Mouse (Mus musculus) heart, embryonic 12.5 days (tissue): Measurements from ENCODE around the gene Il11. TPM values are rescaled to one million over a fixed set of nuclear protein-coding genes. Genes with fewer than 3 reads are reported as not detected.
"Not testable (repeated sequence)": the region's sequence is repeated elsewhere in the genome, so short reads cannot be mapped to it uniquely, and the experiment has no call there.

Experiments
- ATAC-seq: fragments of 200-750 bp; cut with Nextera tagmentation; 2 replicates; pipeline ENCODE4 v1.8.0; 2017; ENCODE audit warnings: moderate TSS enrichment, moderate library complexity; ENCODE audit not compliant: insufficient number of reproducible peaks, low FRiP score
- H3K27ac ChIP-seq: fragments of 300-500 bp; sonication (generic); 2 replicates; pipeline ENCODE4 v1.5.1; 2016; ENCODE audit warnings: mild to moderate bottlenecking, moderate library complexity; ENCODE audit not compliant: poor library complexity, severe bottlenecking
- H3K27me3 ChIP-seq: fragments of 300-500 bp; sonication (generic); replicated peaks from 2 replicates; pipeline ENCODE4 v1.6.1; 2016; ENCODE audit warnings: mild to moderate bottlenecking, moderate library complexity
- H3K36me3 ChIP-seq: fragments of 300-500 bp; sonication (generic); 2 replicates; pipeline ENCODE4 v1.6.1; 2016; ENCODE audit warnings: mild to moderate bottlenecking, moderate library complexity
- H3K4me1 ChIP-seq: fragments of 300-500 bp; sonication (generic); replicated peaks from 2 replicates; pipeline ENCODE4 v1.6.1; 2016; ENCODE audit warnings: mild to moderate bottlenecking
- H3K4me2 ChIP-seq: fragments of 300-500 bp; sonication (generic); 2 replicates; pipeline ENCODE4 v1.6.1; 2016; ENCODE audit warnings: mild to moderate bottlenecking, moderate library complexity
- H3K4me3 ChIP-seq: fragments of 300-500 bp; sonication (generic); 2 replicates; pipeline ENCODE4 v1.5.1; 2016; ENCODE audit warnings: mild to moderate bottlenecking
- H3K9ac ChIP-seq: fragments of 300-500 bp; sonication (generic); 2 replicates; pipeline ENCODE4 v1.6.1; 2016; ENCODE audit warnings: mild to moderate bottlenecking, moderate library complexity
- H3K9me3 ChIP-seq: fragments of 300-500 bp; sonication (generic); replicated peaks from 2 replicates; pipeline ENCODE4 v1.6.1; 2016; ENCODE audit warnings: mild to moderate bottlenecking, moderate library complexity
- WGBS: fragments of 180-500 bp; shearing (Covaris S2); methylation state at CpG from one replicate; pipeline ENCODE4 v1.1.7; 2016; 5-methylcytosine and 5-hydroxymethylcytosine counted together
- polyA plus RNA-seq: library from polyadenylated mRNA; unstranded; fragments of >200 nt; fragmentation: Nextera tagmentation; extraction: Ambion mirVana; gene quantifications from 2 replicates; pipeline ENCODE4 v1.2.1, GENCODE M21; 2016

Il11 gene
- polyA plus RNA-seq, 1 experiment from 2014 or later, result 0.28 TPM

DNA sequence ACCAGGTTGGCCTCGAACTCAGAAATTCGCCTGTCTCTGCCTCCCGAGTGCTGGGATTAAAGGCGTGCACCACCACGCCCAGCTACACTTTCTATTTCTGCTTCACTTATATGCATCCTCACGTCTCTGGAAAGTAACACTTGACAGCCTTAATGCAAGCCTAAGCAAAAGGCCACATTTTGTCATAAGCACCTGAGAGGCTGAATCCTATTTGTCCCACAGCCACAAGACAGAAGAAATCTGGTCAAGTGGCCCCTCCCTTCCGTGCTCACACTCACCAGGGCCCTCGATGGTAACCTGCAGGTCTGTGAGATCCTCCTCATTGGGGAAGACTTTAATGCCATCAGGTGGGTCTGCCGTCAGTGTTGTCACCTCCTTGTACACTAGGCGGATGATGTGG lies 28.5 kb upstream of the Il11 start:
- H3K36me3 ChIP-seq, result peaks cover 46% of the 10 kb centered on the region
- not testable (repeated sequence) for H3K27ac ChIP-seq, ATAC-seq, H3K9me3 ChIP-seq, H3K27me3 ChIP-seq
- H3K9ac ChIP-seq, result peak overlapping the region; percentile 100
- WGBS, result 35% methylated on average over 10 of the region's 10 CpGs
- H3K4me2 ChIP-seq, result peak overlapping the region; percentile 77
- peak overlapping the region; percentile 100 for H3K4me3 ChIP-seq
- H3K4me1 ChIP-seq, result peaks cover 29% of the 10 kb centered on the region

GRCm38 (mm10) chr7:4806716-4807115 lies 24.1 kb upstream of the Il11 start:
- no peak overlapping the region for H3K27ac ChIP-seq
- no peak overlapping the region for H3K9ac ChIP-seq
- H3K4me3 ChIP-seq, result no peak overlapping the region
- no peaks in the 10 kb centered on the region for H3K27me3 ChIP-seq
- ATAC-seq, result peak; percentile 74
- peaks cover 60% of the 10 kb centered on the region for H3K36me3 ChIP-seq
- peaks cover 23% of the 10 kb centered on the region for H3K4me1 ChIP-seq
- H3K4me2 ChIP-seq, result no peak overlapping the region
- 86% methylated on average over 7 of the region's 7 CpGs for WGBS
- H3K9me3 ChIP-seq, result no peaks in the 10 kb centered on the region

- peaks cover 33% of the 10 kb centered on the region for H3K36me3 ChIP-seq
- no peaks in the 10 kb centered on the region for H3K27me3 ChIP-seq
- no peak overlapping the region for H3K4me2 ChIP-seq
- H3K9me3 ChIP-seq, result no peaks in the 10 kb centered on the region
- H3K4me3 ChIP-seq, result no peak overlapping the region
- H3K4me1 ChIP-seq, result no peaks in the 10 kb centered on the region
- no peak overlapping the region for H3K27ac ChIP-seq
- no peak for ATAC-seq
- no peak overlapping the region for H3K9ac ChIP-seq
These were observed 19.6 kb upstream of the Il11 start for GRCm38 (mm10) chr7:4802247-4802646.

DNA sequence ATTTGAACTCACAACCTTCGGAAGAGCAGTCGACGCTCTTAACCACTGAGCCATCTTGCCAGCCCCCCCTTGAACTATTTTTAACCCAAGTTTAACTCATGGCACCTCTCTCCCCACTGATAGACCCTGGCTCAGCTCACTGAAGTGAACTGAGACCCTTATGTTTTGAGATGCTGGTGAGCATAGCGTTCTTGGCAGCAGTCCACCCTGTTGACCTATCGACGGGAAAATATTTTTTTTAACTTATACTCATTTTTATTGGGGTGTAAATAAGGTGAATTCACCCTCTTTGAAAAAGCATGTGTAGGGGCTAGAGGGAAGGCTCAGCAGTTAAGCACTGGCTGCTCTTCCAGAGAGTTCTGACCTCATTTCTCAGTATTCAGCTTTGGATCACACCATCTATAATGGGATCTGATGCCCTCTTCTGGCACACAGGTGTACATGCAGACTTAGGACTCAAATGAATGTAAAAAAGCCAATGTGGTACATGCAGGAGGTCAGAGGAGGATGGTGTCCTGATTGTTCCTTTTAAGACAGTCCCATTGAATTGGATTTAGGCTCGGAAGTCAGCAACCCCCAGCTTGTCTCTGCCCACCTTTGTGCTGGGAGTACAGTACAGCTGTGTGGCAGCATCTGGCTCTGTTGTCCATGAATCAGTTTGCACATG lies 13.2 kb upstream of the Il11 start:
- WGBS, result 75% methylated on average over 7 of the region's 7 CpGs
- H3K4me2 ChIP-seq, result no peak overlapping the region
- H3K27me3 ChIP-seq, result no peaks in the 10 kb centered on the region
- H3K4me3 ChIP-seq, result no peak overlapping the region
- peaks cover 13% of the 10 kb centered on the region for H3K4me1 ChIP-seq
- ATAC-seq, result no peak
- H3K9me3 ChIP-seq, result no peaks in the 10 kb centered on the region
- peaks cover 43% of the 10 kb centered on the region for H3K36me3 ChIP-seq
- H3K27ac ChIP-seq, result no peak overlapping the region
- 0 out of 2 replicates have a peak overlapping the region, but pooled peaks have one; percentile 30 for H3K9ac ChIP-seq

GRCm38 (mm10) chr7:4794631-4795168 lies 12.0 kb upstream of the Il11 start:
- 68% methylated on average over 3 of the region's 3 CpGs for WGBS
- Histone ChIP-seq H3K9me3 (no peaks in the 10 kb centered on the region), H3K27ac (no peak overlapping the region), H3K4me3 (peak overlapping the region; percentile 79), H3K36me3 (peaks cover 43% of the 10 kb centered on the region), H3K4me1 (peaks cover 13% of the 10 kb centered on the region), H3K4me2 (peak overlapping the region; percentile 95), H3K27me3 (no peaks in the 10 kb centered on the region), H3K9ac (peak overlapping the region; percentile 98)
- ATAC-seq, result no peak

DNA sequence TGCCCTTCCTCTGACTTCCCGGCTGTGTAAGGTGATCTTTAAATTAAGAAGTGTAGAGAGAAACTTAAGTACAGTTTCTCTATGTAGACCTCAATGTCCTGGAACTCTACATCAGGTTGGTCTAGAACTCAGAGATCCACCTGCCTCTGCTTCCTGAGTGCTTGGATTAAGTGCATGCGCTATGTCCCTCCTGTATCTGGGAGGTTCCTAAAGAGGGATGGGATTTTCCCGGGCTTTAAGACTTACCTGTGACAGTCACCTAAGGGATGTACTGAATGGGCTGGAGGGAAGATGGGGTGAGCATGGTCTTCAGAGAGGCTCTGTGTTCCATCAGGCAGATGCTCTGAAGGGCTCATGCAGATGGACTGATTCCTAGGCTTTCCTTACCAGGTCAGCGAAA lies 11.0 kb upstream of the Il11 start:
- Histone ChIP-seq H3K27ac (peak overlapping the region; percentile 94; the same call in 1 of the 2 replicates), H3K4me1 (peaks cover 13% of the 10 kb centered on the region), H3K9ac (peak overlapping the region; percentile 98), H3K27me3 (no peaks in the 10 kb centered on the region), H3K9me3 (no peaks in the 10 kb centered on the region), H3K4me3 (peak overlapping the region; percentile 79), H3K4me2 (peak overlapping the region; percentile 95), H3K36me3 (peaks cover 43% of the 10 kb centered on the region)
- 34% methylated on average over 4 of the region's 4 CpGs for WGBS
- ATAC-seq, result no peak

DNA sequence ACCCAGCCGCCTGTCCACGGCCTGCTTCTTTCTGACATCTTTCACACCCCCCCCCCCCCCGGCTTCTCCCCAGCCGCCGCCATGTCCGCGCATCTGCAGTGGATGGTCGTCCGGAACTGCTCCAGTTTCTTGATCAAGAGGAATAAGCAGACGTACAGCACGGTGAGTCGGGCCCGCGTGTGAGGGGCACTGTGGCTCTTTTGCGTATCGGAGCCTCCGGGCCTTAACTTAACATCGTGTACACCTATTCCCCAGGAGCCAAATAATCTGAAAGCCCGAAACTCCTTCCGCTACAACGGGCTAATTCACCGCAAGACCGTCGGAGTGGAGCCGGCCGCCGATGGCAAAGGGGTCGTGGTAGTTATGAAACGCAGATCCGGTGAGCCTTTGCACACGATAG lies 10.6 kb upstream of the Il11 start:
- peak overlapping the region; percentile 95 for H3K4me2 ChIP-seq
- H3K9ac ChIP-seq, result peak overlapping the region; percentile 98
- peak overlapping the region; percentile 79 for H3K4me3 ChIP-seq
- H3K27ac ChIP-seq, result peak overlapping the region; percentile 94
- H3K4me1 ChIP-seq, result peaks cover 17% of the 10 kb centered on the region
- H3K9me3 ChIP-seq, H3K27me3 ChIP-seq: not testable (repeated sequence)
- WGBS, result under 1% methylated on average over 31 of the region's 31 CpGs
- peaks cover 43% of the 10 kb centered on the region for H3K36me3 ChIP-seq
- peak; percentile 5; the same call in 1 of the 2 replicates for ATAC-seq

GRCm38 (mm10) chr7:4792278-4793212 lies 9.9 kb upstream of the Il11 start, which contains the start of gene Rpl28:
Gene Rpl28, plus strand, starts transcription at chr7:4792874.
- Histone ChIP-seq H3K36me3 (peaks cover 38% of the 10 kb centered on the region), H3K27ac (peak within 1 kb of the TSS; percentile 94), H3K4me1 (peaks cover 17% of the 10 kb centered on the region), H3K4me3 (peak within 1 kb of the TSS; percentile 79), H3K9me3 (no peaks in the 10 kb centered on the region), H3K27me3 (peaks cover 4% of the 10 kb centered on the region; the same call in 1 of the 2 replicates), H3K9ac (peak within 1 kb of the TSS; percentile 98), H3K4me2 (peak within 1 kb of the TSS; percentile 95)
- peak; percentile 89 for ATAC-seq
- 2% methylated on average over 54 of the region's 54 CpGs for WGBS

GRCm38 (mm10) chr7:4789436-4789935 lies 6.8 kb upstream of the Il11 start, which contains the start of gene Tmem238:
Gene Tmem238, minus strand, starts transcription at chr7:4789656.
- H3K4me1 ChIP-seq, result peaks cover 14% of the 10 kb centered on the region
- ATAC-seq, result peak; percentile 4; the same call in 1 of the 2 replicates
- 0 out of 2 replicates have a peak within 1 kb of the TSS, but pooled peaks have one; percentile 3 for H3K27ac ChIP-seq
- peaks cover 9% of the 10 kb centered on the region for H3K36me3 ChIP-seq
- WGBS, result 6% methylated on average over 40 of the region's 40 CpGs
- H3K27me3 ChIP-seq, result peaks cover 16% of the 10 kb centered on the region; the same call in 1 of the 2 replicates
- H3K4me3 ChIP-seq, result peak within 1 kb of the TSS; percentile 63
- H3K4me2 ChIP-seq, result peak within 1 kb of the TSS; percentile 94
- no peaks in the 10 kb centered on the region for H3K9me3 ChIP-seq
- peak within 1 kb of the TSS; percentile 86 for H3K9ac ChIP-seq

DNA sequence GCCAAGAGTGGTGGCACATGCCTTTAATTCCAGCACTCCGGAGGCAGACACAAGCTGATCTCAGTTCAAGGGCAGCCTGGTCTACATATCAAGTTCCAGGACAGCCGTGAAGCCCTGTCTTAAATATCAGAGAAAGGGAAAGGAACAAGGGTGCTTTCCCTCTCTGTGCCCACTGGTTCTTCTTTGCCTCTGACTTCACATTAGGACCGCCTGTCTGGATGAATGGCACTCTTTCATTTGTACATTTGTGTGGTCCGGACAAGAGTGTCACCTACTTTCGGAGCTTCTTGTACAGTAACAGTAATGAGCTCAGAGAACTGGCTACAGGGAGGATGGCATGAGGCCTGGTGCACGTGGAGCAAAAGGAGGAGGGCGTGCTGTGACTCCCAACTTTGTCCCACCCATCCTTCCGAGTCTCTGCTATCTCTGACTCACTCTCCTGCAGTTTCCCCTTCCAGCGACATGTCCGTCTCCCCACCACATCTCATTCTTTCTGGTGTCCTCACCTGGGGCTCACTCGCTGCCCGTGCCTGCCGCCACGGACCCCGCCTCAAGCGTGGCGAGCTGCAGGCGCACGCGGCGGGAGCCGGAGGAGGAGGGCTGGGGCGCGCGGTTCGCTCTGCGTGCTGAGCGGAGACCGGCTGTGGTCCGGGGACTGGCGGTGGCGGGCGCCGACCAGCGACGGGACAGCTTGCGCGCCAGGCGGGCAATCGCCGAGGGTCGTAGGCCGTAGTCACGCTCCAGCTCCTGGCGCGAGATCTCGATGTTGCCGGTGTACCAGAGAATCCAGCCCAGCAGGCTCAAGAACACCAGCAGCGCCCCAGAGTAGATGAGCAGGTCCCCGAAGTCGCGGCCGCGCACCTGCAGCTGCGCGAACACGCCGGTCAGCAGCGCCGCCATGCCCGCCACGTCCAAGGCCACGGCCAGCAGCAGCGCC lies 6.1 kb upstream of the Il11 start:
- Histone ChIP-seq H3K36me3 (peaks cover 2% of the 10 kb centered on the region), H3K4me1 (peaks cover 7% of the 10 kb centered on the region), H3K27ac (0 out of 2 replicates have a peak overlapping the region, but pooled peaks have one; percentile 3), H3K9ac (peak overlapping the region; percentile 86), H3K9me3 (no peaks in the 10 kb centered on the region), H3K4me2 (peak overlapping the region; percentile 94), H3K27me3 (peaks cover 23% of the 10 kb centered on the region), H3K4me3 (peak overlapping the region; percentile 63)
- ATAC-seq, result peak; percentile 52
- 1% methylated on average over 60 of the region's 64 CpGs for WGBS
